Mouse (Mus musculus): ENCODE results near the gene Tab1. TPM values are rescaled to one million over a fixed set of nuclear protein-coding genes. Genes with fewer than 3 reads are reported as not detected.

The Tab1 gene
- polyA plus RNA-seq, 1 experiment from 2014 or later: 38.9 TPM

GRCm38 (mm10) chr15:80129982-80130381 lies 2.9 kb upstream of the Tab1 start:
- WGBS: 91% methylated on average over 6 of the region's 6 CpGs
- H3K36me3 ChIP-seq: no peaks in the 10 kb centered on the region
- H3K9me3 ChIP-seq: no peaks in the 10 kb centered on the region
- no peak overlapping the region for H3K4me2 ChIP-seq
- H3K27ac ChIP-seq (replicated peaks): no peak overlapping the region
- no peak overlapping the region for H3K4me3 ChIP-seq
- H3K27me3 ChIP-seq: no peaks in the 10 kb centered on the region
- H3K9ac ChIP-seq: no peak overlapping the region
- ATAC-seq (ENCODE audit: low read depth): no peak
- H3K4me1 ChIP-seq (replicated peaks): peaks cover 14% of the 10 kb centered on the region

GRCm38 (mm10) chr15:80130689-80131088 lies 2.2 kb upstream of the Tab1 start:
- no peaks in the 10 kb centered on the region for H3K36me3 ChIP-seq
- H3K9me3 ChIP-seq: no peaks in the 10 kb centered on the region
- no peak overlapping the region for H3K4me3 ChIP-seq
- no peak overlapping the region for H3K9ac ChIP-seq
- no peak overlapping the region for H3K27ac ChIP-seq (replicated peaks)
- H3K4me2 ChIP-seq: no peak overlapping the region
- peaks cover 17% of the 10 kb centered on the region for H3K4me1 ChIP-seq (replicated peaks)
- no peak for ATAC-seq (ENCODE audit: low read depth)
- no peaks in the 10 kb centered on the region for H3K27me3 ChIP-seq
- 81% methylated on average over 5 of the region's 5 CpGs for WGBS

- Histone ChIP-seq H3K27me3 (no peaks in the 10 kb centered on the region), H3K4me2 (no peak overlapping the region), H3K27ac (replicated peaks) (no peak overlapping the region), H3K4me1 (replicated peaks) (peaks cover 17% of the 10 kb centered on the region), H3K4me3 (no peak overlapping the region), H3K9ac (no peak overlapping the region), H3K9me3 (no peaks in the 10 kb centered on the region), H3K36me3 (peaks cover 4% of the 10 kb centered on the region; the same call in 1 of the 2 replicates)
- no peak for ATAC-seq (ENCODE audit: low read depth)
- WGBS: 82% methylated on average over 6 of the region's 6 CpGs
Measured at GRCm38 (mm10) chr15:80131421-80131820, 1.5 kb upstream of the Tab1 start.

- H3K27ac ChIP-seq (replicated peaks): 0 out of 2 replicates have a peak overlapping the region, but pooled peaks have one; percentile 99
- no peak; the same call in 1 of the 2 replicates for ATAC-seq (ENCODE audit: low read depth)
- H3K4me1 ChIP-seq (replicated peaks): peaks cover 21% of the 10 kb centered on the region
- no peaks in the 10 kb centered on the region for H3K9me3 ChIP-seq
- peaks cover 11% of the 10 kb centered on the region; the same call in 1 of the 2 replicates for H3K36me3 ChIP-seq
- no peak overlapping the region for H3K9ac ChIP-seq
- 82% methylated on average over 9 of the region's 9 CpGs for WGBS
- H3K27me3 ChIP-seq: no peaks in the 10 kb centered on the region
- peak overlapping the region; percentile 65 for H3K4me3 ChIP-seq
- peak overlapping the region; percentile 70 for H3K4me2 ChIP-seq
Measured at GRCm38 (mm10) chr15:80132452-80132851, 475 bp upstream of the Tab1 start.

- peak overlapping the region; percentile 70 for H3K4me2 ChIP-seq
- peak overlapping the region; percentile 82 for H3K9ac ChIP-seq
- peaks cover 36% of the 10 kb centered on the region for H3K4me1 ChIP-seq (replicated peaks)
- peaks cover 11% of the 10 kb centered on the region; the same call in 1 of the 2 replicates for H3K36me3 ChIP-seq
- H3K27ac ChIP-seq (replicated peaks): peak overlapping the region; percentile 99
- peak; percentile 29; the same call in 1 of the 2 replicates for ATAC-seq (ENCODE audit: low read depth)
- peak overlapping the region; percentile 65 for H3K4me3 ChIP-seq
- no peaks in the 10 kb centered on the region for H3K9me3 ChIP-seq
- no peaks in the 10 kb centered on the region for H3K27me3 ChIP-seq
- WGBS: 13% methylated on average over 14 of the region's 14 CpGs
Measured at GRCm38 (mm10) chr15:80133682-80134449, 939 bp downstream of the Tab1 start.

- 50% methylated on average over 9 of the region's 9 CpGs for WGBS
- Histone ChIP-seq H3K4me2 (peak overlapping the region; percentile 70), H3K36me3 (peaks cover 11% of the 10 kb centered on the region; the same call in 1 of the 2 replicates), H3K27ac (replicated peaks) (peak overlapping the region; percentile 99), H3K9me3 (no peaks in the 10 kb centered on the region), H3K4me1 (replicated peaks) (peaks cover 37% of the 10 kb centered on the region), H3K27me3 (no peaks in the 10 kb centered on the region), H3K4me3 (peak overlapping the region; percentile 65), H3K9ac (peak overlapping the region; percentile 82)
- ATAC-seq (ENCODE audit: low read depth): no peak
Measured at GRCm38 (mm10) chr15:80134450-80134847, 1.5 kb downstream of the Tab1 start.

- Histone ChIP-seq H3K4me2 (no peak overlapping the region), H3K9me3 (no peaks in the 10 kb centered on the region), H3K27ac (replicated peaks) (no peak overlapping the region), H3K4me1 (replicated peaks) (peaks cover 37% of the 10 kb centered on the region), H3K4me3 (no peak overlapping the region), H3K9ac (no peak overlapping the region), H3K36me3 (peaks cover 14% of the 10 kb centered on the region), H3K27me3 (no peaks in the 10 kb centered on the region)
- WGBS: 85% methylated on average over 2 of the region's 2 CpGs
- ATAC-seq (ENCODE audit: low read depth): no peak
Measured at GRCm38 (mm10) chr15:80135499-80135898, 2.6 kb downstream of the Tab1 start.

- no peak overlapping the region for H3K27ac ChIP-seq (replicated peaks)
- peaks cover 24% of the 10 kb centered on the region for H3K36me3 ChIP-seq
- H3K9ac ChIP-seq: no peak overlapping the region
- H3K4me2 ChIP-seq: no peak overlapping the region
- WGBS: 98% methylated on average over 3 of the region's 3 CpGs
- no peaks in the 10 kb centered on the region for H3K27me3 ChIP-seq
- H3K4me1 ChIP-seq (replicated peaks): peaks cover 37% of the 10 kb centered on the region
- no peak overlapping the region for H3K4me3 ChIP-seq
- ATAC-seq (ENCODE audit: low read depth): no peak
- no peaks in the 10 kb centered on the region for H3K9me3 ChIP-seq
Measured at GRCm38 (mm10) chr15:80136645-80137044, 3.7 kb downstream of the Tab1 start.

GRCm38 (mm10) chr15:80137945-80138791 lies 5.2 kb downstream of the Tab1 start:
- no peak overlapping the region for H3K9ac ChIP-seq
- WGBS: 65% methylated on average over 17 of the region's 17 CpGs
- no peaks in the 10 kb centered on the region for H3K27me3 ChIP-seq
- H3K27ac ChIP-seq (replicated peaks): peak overlapping the region; percentile 15; the same call in 1 of the 2 replicates
- 0 out of 2 replicates have a peak, but pooled peaks cover 5% of the 10 kb centered on the region for H3K9me3 ChIP-seq
- H3K36me3 ChIP-seq: peaks cover 35% of the 10 kb centered on the region
- ATAC-seq (ENCODE audit: low read depth): no peak
- peaks cover 37% of the 10 kb centered on the region for H3K4me1 ChIP-seq (replicated peaks)
- no peak overlapping the region for H3K4me3 ChIP-seq
- no peak overlapping the region for H3K4me2 ChIP-seq

GRCm38 (mm10) chr15:80140302-80140701 lies 7.4 kb downstream of the Tab1 start:
- over 99% methylated on average over 2 of the region's 2 CpGs for WGBS
- Histone ChIP-seq H3K36me3 (peaks cover 44% of the 10 kb centered on the region), H3K4me1 (replicated peaks) (peaks cover 20% of the 10 kb centered on the region), H3K9me3 (0 out of 2 replicates have a peak, but pooled peaks cover 5% of the 10 kb centered on the region), H3K27ac (replicated peaks) (no peak overlapping the region), H3K4me2 (no peak overlapping the region), H3K4me3 (no peak overlapping the region), H3K9ac (no peak overlapping the region), H3K27me3 (no peaks in the 10 kb centered on the region)
- ATAC-seq (ENCODE audit: low read depth): no peak

GRCm38 (mm10) chr15:80140878-80141277 lies 8.0 kb downstream of the Tab1 start:
- Histone ChIP-seq H3K36me3 (peaks cover 44% of the 10 kb centered on the region), H3K9me3 (0 out of 2 replicates have a peak, but pooled peaks cover 5% of the 10 kb centered on the region), H3K27ac (replicated peaks) (no peak overlapping the region), H3K27me3 (no peaks in the 10 kb centered on the region), H3K4me3 (no peak overlapping the region), H3K4me2 (no peak overlapping the region), H3K4me1 (replicated peaks) (peaks cover 20% of the 10 kb centered on the region), H3K9ac (no peak overlapping the region)
- no peak for ATAC-seq (ENCODE audit: low read depth)
- 97% methylated on average over 3 of the region's 3 CpGs for WGBS

- H3K27ac ChIP-seq (replicated peaks): no peak overlapping the region
- whole genome bisulfite sequencing: 98% methylated on average over 3 of the region's 3 CpGs
- H3K36me3 ChIP-seq: peaks cover 33% of the 10 kb centered on the region
- no peak for ATAC-seq (ENCODE audit: low read depth)
- no peaks in the 10 kb centered on the region for H3K27me3 ChIP-seq
- H3K4me1 ChIP-seq (replicated peaks): peaks cover 19% of the 10 kb centered on the region
- 0 out of 2 replicates have a peak, but pooled peaks cover 5% of the 10 kb centered on the region for H3K9me3 ChIP-seq
- no peak overlapping the region for H3K4me3 ChIP-seq
- no peak overlapping the region for H3K9ac ChIP-seq
- H3K4me2 ChIP-seq: no peak overlapping the region
Measured at GRCm38 (mm10) chr15:80142130-80142529, 9.2 kb downstream of the Tab1 start.
